Mouse (Mus musculus) brain, embryonic 14.5 days (tissue): ENCODE measurements around the gene Tmem100. TPM values are rescaled to one million over a fixed set of nuclear protein-coding genes. Genes with fewer than 3 reads are reported as not detected.
A peak's percentile ranks its signal among the peaks of the same experiment; 100 is the strongest.

Experiments
- DNase-seq: peaks from one replicate; pipeline ENCODE4 v3.0.0-alpha.2; 2011; ENCODE audit warnings: low read depth
- CTCF ChIP-seq: fragments of 200-500 bp; IDR thresholded peaks from 2 replicates; pipeline ENCODE4 v1.5.1; 2012; ENCODE audit warnings: inconsistent platforms, mild to moderate bottlenecking, moderate library complexity, borderline replicate concordance; ENCODE audit not compliant: insufficient read depth, insufficient read length; ENCODE audit errors: extremely low read depth
- POLR2A ChIP-seq: fragments of 200-500 bp; IDR thresholded peaks from 2 replicates; pipeline ENCODE4 v1.6.1; 2012; ENCODE audit warnings: mild to moderate bottlenecking, inconsistent platforms, borderline replicate concordance; ENCODE audit not compliant: poor library complexity, insufficient read depth, insufficient read length, severe bottlenecking; ENCODE audit errors: extremely low read depth
- polyA plus RNA-seq: library from polyadenylated mRNA; depleted of rRNA; stranded (reverse); fragments of >200 nt; gene quantifications from 2 replicates; pipeline ENCODE4 v1.2.3, GENCODE M21; 2012; rRNA removed

Tmem100 gene
- 4.7 and 6.5 TPM in 2 replicates for polyA plus RNA-seq

- no peak for DNase-seq
- TF ChIP-seq CTCF (no peak), POLR2A (no peak)
Measured at GRCm38 (mm10) chr11:90029841-90030398, at the start of gene Tmem100. Tmem100 (plus strand) TSS chr11:90030348.

- TF ChIP-seq CTCF (no peak), POLR2A (no peak)
- no peak for DNase-seq
Measured at GRCm38 (mm10) chr11:89982918-89983317, 47.2 kb upstream of the Tmem100 start.

GRCm38 (mm10) chr11:89984436-89984835 lies 45.7 kb upstream of the Tmem100 start:
- no peak for DNase-seq
- TF ChIP-seq POLR2A (no peak), CTCF (no peak)

- TF ChIP-seq CTCF (no peak), POLR2A (no peak)
- no peak for DNase-seq
Measured at GRCm38 (mm10) chr11:89985200-89986187, 44.7 kb upstream of the Tmem100 start.

- no peak for DNase-seq
- TF ChIP-seq POLR2A = no peak
- TF ChIP-seq CTCF = no peak
Measured at GRCm38 (mm10) chr11:89986516-89986915, 43.6 kb upstream of the Tmem100 start.

- no peak for TF ChIP-seq POLR2A
- peak; percentile 89 for TF ChIP-seq CTCF
Measured at GRCm38 (mm10) chr11:89988936-89989589, 41.1 kb upstream of the Tmem100 start.

GRCm38 (mm10) chr11:89991661-89992060 lies 38.5 kb upstream of the Tmem100 start:
- TF ChIP-seq POLR2A = no peak
- no peak for TF ChIP-seq CTCF
- DNase-seq = no peak

More at GRCm38 (mm10) chr11:89988936-89989589, 41.1 kb upstream of the Tmem100 start:
- peak; percentile 90 for DNase-seq

- DNase-seq = peak; percentile 33
- TF ChIP-seq CTCF (no peak), POLR2A (no peak)
Measured at GRCm38 (mm10) chr11:89994706-89995105, 35.4 kb upstream of the Tmem100 start.

GRCm38 (mm10) chr11:89995596-89995995 lies 34.6 kb upstream of the Tmem100 start:
- DNase-seq = no peak
- TF ChIP-seq CTCF (no peak), POLR2A (no peak)

- no peak for DNase-seq
- TF ChIP-seq POLR2A (no peak), CTCF (no peak)
Measured at GRCm38 (mm10) chr11:89996406-89996805, 33.7 kb upstream of the Tmem100 start.

GRCm38 (mm10) chr11:89996856-89997255 lies 33.3 kb upstream of the Tmem100 start:
- TF ChIP-seq CTCF = no peak
- no peak for TF ChIP-seq POLR2A
- DNase-seq = no peak
